Mouse (Mus musculus): ENCODE data around the gene Ube2h. TPM values are rescaled to one million over a fixed set of nuclear protein-coding genes. Genes with fewer than 3 reads are reported as not detected.

The Ube2h gene
- polyA plus RNA-seq (2016; fragmentation: Nextera tagmentation; extraction: Ambion mirVana) = 69.3 and 70.9 TPM in 2 replicates

DNA sequence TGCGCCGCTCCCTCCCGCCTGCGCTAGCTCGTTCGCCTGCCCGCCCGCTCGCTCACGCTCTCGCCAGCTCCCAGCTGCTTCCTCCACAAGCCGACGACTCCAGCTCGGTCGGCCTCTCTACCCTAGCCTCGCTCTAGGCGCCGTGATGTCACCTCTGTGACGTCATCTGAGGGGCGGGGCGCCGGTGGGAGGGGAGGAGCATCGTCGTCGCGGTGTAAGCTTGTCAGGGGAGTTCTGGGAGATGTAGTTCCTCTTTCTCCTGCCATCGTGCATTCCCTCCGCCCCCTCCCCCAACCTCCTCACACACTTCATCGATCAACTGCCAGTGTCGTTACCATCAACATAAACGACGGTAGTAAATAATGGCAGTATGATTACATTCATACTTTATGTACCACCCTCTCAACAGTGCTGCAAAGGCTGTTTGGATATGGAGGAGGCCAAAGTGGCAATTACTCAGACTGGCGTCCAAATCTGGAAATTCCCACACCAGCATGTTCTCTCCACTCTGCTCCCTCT is at the start of gene Ube2h:
Gene Ube2h, minus strand, starts transcription at position 141 of the 519 bp plus-strand sequence.
- H3K27ac ChIP-seq (ENCODE audit: poor library complexity, severe bottlenecking) = peak within 1 kb of the TSS; percentile 94
- peak within 1 kb of the TSS; percentile 98 for H3K4me3 ChIP-seq
- 2% methylated on average over 33 of the region's 33 CpGs for WGBS
- peak within 1 kb of the TSS; percentile 72 for H3K4me2 ChIP-seq
- peak; percentile 88 for ATAC-seq (ENCODE audit: insufficient number of reproducible peaks, low FRiP score)
- H3K27me3 ChIP-seq (replicated peaks) = no peaks in the 10 kb centered on the region
- H3K9ac ChIP-seq = peak within 1 kb of the TSS; percentile 97
- H3K36me3 ChIP-seq = no peaks in the 10 kb centered on the region; the same call in 1 of the 2 replicates
- H3K9me3 ChIP-seq (replicated peaks) = no peaks in the 10 kb centered on the region
- peaks cover 37% of the 10 kb centered on the region for H3K4me1 ChIP-seq (replicated peaks)

DNA sequence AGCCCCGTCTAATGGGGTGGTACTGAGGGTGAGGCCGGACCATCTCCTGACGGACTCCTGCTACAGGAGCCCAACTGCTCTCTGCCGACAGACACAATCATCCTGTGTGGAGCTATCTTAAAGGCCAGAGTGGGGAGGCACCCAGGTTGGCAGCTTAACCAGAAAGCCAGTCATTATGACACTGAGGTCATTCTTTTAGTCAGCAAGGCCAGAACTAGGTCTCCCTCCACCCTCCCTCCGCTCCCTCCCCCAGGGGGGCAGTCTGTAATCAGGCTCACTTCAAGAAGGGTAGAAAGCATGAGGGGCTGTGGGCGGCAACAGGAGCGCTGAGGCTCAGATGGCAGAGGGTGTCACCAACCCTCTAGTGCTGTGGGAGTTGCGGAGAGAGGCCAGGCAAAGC is 49.3 kb upstream of the Ube2h start:
- no peak; the same call in 1 of the 2 replicates for ATAC-seq (ENCODE audit: insufficient number of reproducible peaks, low FRiP score)
- 59% methylated on average over 8 of the region's 8 CpGs for WGBS

DNA sequence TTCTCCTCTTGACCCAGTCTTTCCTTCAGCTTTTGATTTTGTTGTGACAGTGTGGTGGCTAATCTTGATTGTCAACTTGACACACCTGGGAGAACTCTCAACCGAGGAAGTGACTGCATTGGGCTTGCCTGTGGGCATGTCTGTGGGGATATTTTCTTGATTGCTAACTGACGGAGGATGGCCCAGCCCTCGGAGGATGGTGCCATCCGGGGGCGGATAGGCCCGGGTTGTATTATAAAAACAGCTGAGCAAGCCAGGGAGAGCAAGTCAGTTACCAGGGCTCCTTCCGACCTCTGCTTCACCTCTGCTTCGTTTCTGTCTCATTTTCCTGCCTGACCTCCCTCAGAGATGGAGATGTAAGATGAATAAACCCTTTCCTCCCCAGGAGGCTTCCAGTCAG is 48.4 kb upstream of the Ube2h start:
- ATAC-seq (ENCODE audit: insufficient number of reproducible peaks, low FRiP score) = no peak
- no peak overlapping the region for H3K9ac ChIP-seq
- no peak overlapping the region for H3K4me2 ChIP-seq
- no peak overlapping the region for H3K27ac ChIP-seq (ENCODE audit: poor library complexity, severe bottlenecking)
- no peak overlapping the region for H3K4me3 ChIP-seq
- no peaks in the 10 kb centered on the region for H3K27me3 ChIP-seq (replicated peaks)
- H3K4me1 ChIP-seq (replicated peaks) = peaks cover 29% of the 10 kb centered on the region
- no peaks in the 10 kb centered on the region for H3K9me3 ChIP-seq (replicated peaks)
- 55% methylated on average over 8 of the region's 8 CpGs for WGBS
- H3K36me3 ChIP-seq = no peaks in the 10 kb centered on the region

More for the DNA sequence above, 49.3 kb upstream of the Ube2h start:
- Histone ChIP-seq H3K9me3 (replicated peaks) (no peaks in the 10 kb centered on the region), H3K4me2 (no peak overlapping the region), H3K9ac (no peak overlapping the region), H3K4me3 (no peak overlapping the region), H3K27me3 (replicated peaks) (no peaks in the 10 kb centered on the region), H3K27ac (ENCODE audit: poor library complexity, severe bottlenecking) (no peak overlapping the region), H3K36me3 (no peaks in the 10 kb centered on the region), H3K4me1 (replicated peaks) (peaks cover 29% of the 10 kb centered on the region)

DNA sequence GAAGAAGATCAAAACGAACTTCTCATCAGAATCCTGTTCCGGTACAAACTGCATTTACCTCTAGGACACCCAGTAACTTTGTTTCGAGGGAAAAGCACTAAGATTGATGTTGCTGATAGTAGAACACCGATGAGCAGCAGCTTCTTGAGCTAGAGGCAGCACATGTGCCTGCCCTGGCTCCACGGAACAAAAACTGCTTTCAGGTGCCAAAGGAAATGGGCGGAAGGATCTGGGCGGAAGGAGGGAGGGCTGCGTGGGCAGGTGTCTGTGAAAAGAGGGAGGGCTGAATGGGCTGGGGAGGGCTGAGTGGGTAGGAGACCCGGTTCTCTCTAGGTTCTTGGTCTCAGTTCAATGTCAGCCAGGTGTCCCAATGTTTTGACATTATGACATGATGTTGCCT is 47.0 kb upstream of the Ube2h start:
- H3K9ac ChIP-seq = no peak overlapping the region
- no peaks in the 10 kb centered on the region for H3K9me3 ChIP-seq (replicated peaks)
- no peak overlapping the region for H3K4me2 ChIP-seq
- ATAC-seq (ENCODE audit: insufficient number of reproducible peaks, low FRiP score) = no peak
- H3K4me1 ChIP-seq (replicated peaks) = peaks cover 25% of the 10 kb centered on the region
- no peak overlapping the region for H3K4me3 ChIP-seq
- WGBS = 78% methylated on average over 9 of the region's 9 CpGs
- H3K36me3 ChIP-seq = no peaks in the 10 kb centered on the region
- no peaks in the 10 kb centered on the region for H3K27me3 ChIP-seq (replicated peaks)
- H3K27ac ChIP-seq (ENCODE audit: poor library complexity, severe bottlenecking) = no peak overlapping the region

DNA sequence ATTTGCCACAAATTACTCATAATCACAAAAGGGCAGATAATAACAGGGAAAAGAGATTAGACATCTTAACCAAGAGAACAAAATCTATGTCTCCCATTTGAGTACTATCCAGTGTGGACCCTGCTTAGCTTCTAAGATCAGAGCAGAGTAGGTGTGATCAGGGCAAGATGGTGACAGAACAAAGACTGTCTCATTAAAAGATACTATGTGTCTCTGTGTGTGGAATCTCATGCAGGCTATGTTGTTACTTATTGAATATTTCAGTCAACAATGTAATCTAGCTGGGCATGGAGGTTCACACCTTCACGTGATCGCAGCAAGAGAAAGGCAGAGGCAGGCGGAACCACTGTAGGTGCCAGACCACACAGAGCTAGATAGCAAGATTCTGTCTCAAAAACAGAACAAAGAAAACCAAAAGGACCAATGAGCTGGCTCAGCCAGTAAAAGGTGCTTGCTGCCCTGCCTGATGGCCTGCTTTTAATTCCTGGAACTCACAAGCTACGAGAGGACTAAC is 43.0 kb upstream of the Ube2h start:
- Histone ChIP-seq H3K4me2 (no peak overlapping the region), H3K9ac (no peak overlapping the region), H3K4me3 (no peak overlapping the region), H3K9me3 (replicated peaks) (no peaks in the 10 kb centered on the region), H3K27ac (ENCODE audit: poor library complexity, severe bottlenecking) (no peak overlapping the region), H3K4me1 (replicated peaks) (no peaks in the 10 kb centered on the region), H3K27me3 (replicated peaks) (no peaks in the 10 kb centered on the region), H3K36me3 (no peaks in the 10 kb centered on the region)
- ATAC-seq (ENCODE audit: insufficient number of reproducible peaks, low FRiP score) = no peak
- WGBS = 84% methylated on average over 4 of the region's 4 CpGs

DNA sequence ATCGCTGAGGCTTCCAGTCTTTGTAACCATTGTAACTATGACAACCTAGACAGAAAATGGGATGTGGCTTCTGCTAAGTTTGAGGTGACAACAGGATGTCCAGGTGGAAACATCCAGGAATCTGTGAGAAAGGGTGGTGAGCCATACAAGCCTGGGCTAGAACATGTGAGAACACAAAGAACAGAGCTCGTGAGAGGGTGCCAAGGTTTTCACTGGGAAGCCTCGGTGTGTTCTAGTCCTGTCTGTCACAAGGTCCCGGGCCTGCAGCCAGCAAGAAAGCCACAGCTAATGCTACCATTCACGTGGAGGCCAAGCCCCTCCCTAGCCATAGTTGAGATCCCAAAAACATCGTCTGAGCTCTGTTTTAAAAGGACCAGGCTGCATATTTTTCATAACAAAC is 42.4 kb upstream of the Ube2h start:
- H3K9ac ChIP-seq = no peak overlapping the region
- no peak for ATAC-seq (ENCODE audit: insufficient number of reproducible peaks, low FRiP score)

DNA sequence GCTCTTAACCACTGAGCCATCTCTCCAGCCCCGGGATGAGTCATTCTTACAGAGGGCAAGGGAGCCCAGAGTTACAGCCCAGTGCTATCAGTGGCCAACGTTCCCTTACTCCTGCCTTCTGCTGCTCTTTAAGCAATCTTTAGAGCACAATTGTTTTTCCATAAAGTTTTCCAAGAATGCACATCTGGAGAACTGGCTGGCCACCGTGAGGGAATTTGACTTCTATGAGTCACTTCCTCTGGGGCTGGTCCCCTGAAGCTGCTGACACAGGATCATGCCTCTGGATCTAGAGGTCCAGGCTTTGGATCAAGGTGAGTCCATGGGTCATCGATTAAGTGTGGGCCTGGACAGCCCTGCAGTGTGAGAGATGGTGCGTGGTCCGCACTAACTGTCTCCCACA is 39.7 kb upstream of the Ube2h start:
- Histone ChIP-seq H3K4me1 (replicated peaks) (peaks cover 10% of the 10 kb centered on the region), H3K4me3 (no peak overlapping the region), H3K9ac (no peak overlapping the region), H3K27me3 (replicated peaks) (no peaks in the 10 kb centered on the region), H3K36me3 (no peaks in the 10 kb centered on the region), H3K27ac (ENCODE audit: poor library complexity, severe bottlenecking) (peak overlapping the region; percentile 1; the same call in 1 of the 2 replicates), H3K4me2 (no peak overlapping the region), H3K9me3 (replicated peaks) (no peaks in the 10 kb centered on the region)
- ATAC-seq (ENCODE audit: insufficient number of reproducible peaks, low FRiP score) = 0 out of 2 replicates have a peak, but pooled peaks have one; percentile 51
- WGBS = 60% methylated on average over 6 of the region's 6 CpGs

More for the DNA sequence above, 42.4 kb upstream of the Ube2h start:
- Histone ChIP-seq H3K9me3 (replicated peaks) (no peaks in the 10 kb centered on the region), H3K36me3 (no peaks in the 10 kb centered on the region), H3K27ac (ENCODE audit: poor library complexity, severe bottlenecking) (no peak overlapping the region), H3K27me3 (replicated peaks) (no peaks in the 10 kb centered on the region), H3K4me3 (no peak overlapping the region), H3K4me1 (replicated peaks) (no peaks in the 10 kb centered on the region), H3K4me2 (no peak overlapping the region)
- 65% methylated on average over 6 of the region's 6 CpGs for WGBS

DNA sequence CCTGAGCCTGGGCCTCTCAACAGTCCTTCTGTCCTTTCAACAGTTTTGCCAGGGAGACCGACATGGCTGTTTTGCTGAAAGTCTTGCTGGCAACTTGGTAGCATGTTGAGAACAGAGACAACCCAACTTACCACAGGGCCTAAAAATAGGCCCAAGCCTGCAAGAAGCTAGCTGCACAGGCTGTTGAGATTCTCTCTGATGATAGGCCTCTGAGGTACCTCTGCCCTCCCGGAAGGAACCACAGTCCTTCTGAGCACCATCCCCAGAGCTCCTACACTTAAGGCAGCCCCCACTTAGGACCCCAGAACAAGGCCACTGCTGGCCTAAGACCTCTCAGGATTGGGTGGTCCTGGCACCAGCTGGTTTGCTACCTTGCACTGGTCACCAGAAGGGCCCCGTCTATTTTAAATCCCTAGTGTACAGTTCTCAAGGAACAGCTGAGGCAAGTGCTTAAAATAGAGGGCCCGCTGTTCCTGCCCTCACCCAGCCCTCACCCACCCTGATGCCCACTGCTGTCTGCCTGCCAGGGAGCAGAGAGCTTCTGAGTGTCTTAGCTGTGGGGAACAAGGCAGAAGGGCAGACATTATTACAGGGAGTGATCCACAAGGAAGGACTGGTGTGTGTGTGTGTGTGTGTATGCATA is 36.0 kb upstream of the Ube2h start:
- ATAC-seq (ENCODE audit: insufficient number of reproducible peaks, low FRiP score) = no peak
- Histone ChIP-seq H3K9me3 (replicated peaks) (no peaks in the 10 kb centered on the region), H3K36me3 (no peaks in the 10 kb centered on the region), H3K4me1 (replicated peaks) (peaks cover 20% of the 10 kb centered on the region), H3K9ac (0 out of 2 replicates have a peak overlapping the region, but pooled peaks have one; percentile 4), H3K27ac (ENCODE audit: poor library complexity, severe bottlenecking) (peak overlapping the region; percentile 74), H3K4me3 (no peak overlapping the region), H3K4me2 (no peak overlapping the region), H3K27me3 (replicated peaks) (no peaks in the 10 kb centered on the region)
- 46% methylated on average over 4 of the region's 4 CpGs for WGBS

DNA sequence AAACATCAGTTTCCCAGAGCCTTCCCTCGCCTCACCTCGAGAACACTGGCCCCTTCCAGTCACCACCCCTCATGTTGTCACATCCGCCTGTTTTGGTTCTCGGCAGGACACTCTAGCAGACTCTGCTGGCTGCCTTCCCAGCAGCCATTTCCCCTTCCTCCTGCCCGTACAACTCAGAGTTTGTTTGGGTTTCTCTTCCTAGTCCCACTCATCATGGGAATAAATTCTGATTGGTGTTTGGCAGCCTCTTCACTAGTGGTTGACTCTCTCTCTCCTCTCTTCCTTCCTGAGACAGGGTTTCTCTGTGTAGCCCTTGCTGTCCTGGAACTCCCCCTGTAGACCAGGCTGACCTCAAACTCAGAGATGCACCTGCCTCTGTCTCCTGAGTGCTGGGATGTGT is 32.6 kb upstream of the Ube2h start:
- ATAC-seq (ENCODE audit: insufficient number of reproducible peaks, low FRiP score) = peak; percentile 77
- Histone ChIP-seq H3K4me1 (replicated peaks) (peaks cover 26% of the 10 kb centered on the region), H3K9me3 (replicated peaks) (no peaks in the 10 kb centered on the region), H3K27me3 (replicated peaks) (no peaks in the 10 kb centered on the region), H3K4me2 (peak overlapping the region; percentile 30; the same call in 1 of the 2 replicates), H3K4me3 (no peak overlapping the region), H3K27ac (ENCODE audit: poor library complexity, severe bottlenecking) (peak overlapping the region; percentile 66), H3K9ac (no peak overlapping the region), H3K36me3 (no peaks in the 10 kb centered on the region)
- WGBS = 9% methylated on average over 5 of the region's 5 CpGs

DNA sequence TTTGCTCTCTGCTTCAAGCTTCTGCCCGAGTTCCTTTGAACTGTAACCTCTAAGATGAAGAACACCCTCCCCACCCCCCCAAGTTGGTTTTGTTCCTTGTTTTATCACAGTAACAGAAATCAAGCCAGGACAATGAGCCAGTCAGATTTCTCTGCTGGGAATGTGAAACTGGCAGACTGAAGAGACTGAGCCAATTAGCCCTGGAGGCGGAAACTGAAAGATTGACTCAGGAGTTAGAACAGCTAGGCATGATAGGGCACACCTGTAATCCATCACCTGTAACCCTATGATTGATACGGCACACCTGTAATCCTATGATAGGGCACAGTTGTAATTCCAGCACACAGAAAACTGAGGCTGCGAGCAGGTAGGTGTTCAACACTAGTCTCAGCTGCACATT is 27.9 kb upstream of the Ube2h start:
- H3K9ac ChIP-seq = no peak overlapping the region
- WGBS = 60% methylated on average over 4 of the region's 4 CpGs
- peaks cover 14% of the 10 kb centered on the region; the same call in 1 of the 2 replicates for H3K4me1 ChIP-seq (replicated peaks)
- no peak overlapping the region for H3K27ac ChIP-seq (ENCODE audit: poor library complexity, severe bottlenecking)
- ATAC-seq (ENCODE audit: insufficient number of reproducible peaks, low FRiP score) = no peak
- H3K27me3 ChIP-seq (replicated peaks) = no peaks in the 10 kb centered on the region
- H3K9me3 ChIP-seq (replicated peaks) = no peaks in the 10 kb centered on the region
- H3K4me3 ChIP-seq = no peak overlapping the region
- H3K4me2 ChIP-seq = no peak overlapping the region
- no peaks in the 10 kb centered on the region for H3K36me3 ChIP-seq

DNA sequence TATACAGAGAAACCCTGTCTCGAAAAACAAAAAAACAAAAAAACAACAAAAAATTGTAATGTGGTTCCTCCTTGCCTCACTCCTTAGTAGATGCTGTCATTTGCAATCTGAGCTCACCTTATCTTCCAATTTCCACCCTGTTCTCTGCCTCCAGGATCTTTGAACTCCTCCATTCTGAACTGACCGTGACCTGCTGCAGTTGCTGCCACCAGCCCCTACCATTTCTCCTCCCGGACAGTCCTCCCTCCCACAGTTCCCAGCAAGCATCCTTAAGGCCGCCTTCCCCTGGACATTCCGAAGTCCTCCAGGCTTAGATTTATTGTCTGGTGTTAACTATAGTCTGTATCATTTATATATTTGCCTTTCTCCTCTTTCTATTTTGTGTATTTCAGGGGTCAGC is 26.4 kb upstream of the Ube2h start:
- H3K9me3 ChIP-seq (replicated peaks) = no peaks in the 10 kb centered on the region
- WGBS = 62% methylated on average over 5 of the region's 5 CpGs
- no peak overlapping the region for H3K4me3 ChIP-seq
- H3K9ac ChIP-seq = no peak overlapping the region
- no peaks in the 10 kb centered on the region for H3K36me3 ChIP-seq
- H3K4me1 ChIP-seq (replicated peaks) = peaks cover 14% of the 10 kb centered on the region
- ATAC-seq (ENCODE audit: insufficient number of reproducible peaks, low FRiP score) = no peak
- H3K4me2 ChIP-seq = no peak overlapping the region
- H3K27me3 ChIP-seq (replicated peaks) = no peaks in the 10 kb centered on the region
- H3K27ac ChIP-seq (ENCODE audit: poor library complexity, severe bottlenecking) = no peak overlapping the region

Measured in heart, embryonic 12.5 days (tissue).